Mouse (Mus musculus): Measurements from ENCODE around the gene Cfap61. TPM values are rescaled to one million over a fixed set of nuclear protein-coding genes. Genes with fewer than 3 reads are reported as not detected.

Cfap61 gene
- polyA plus RNA-seq, 1 experiment: not detected

- H3K4me3 ChIP-seq (ENCODE audit: low read depth, low read length): no peak overlapping the region
- H3K4me1 ChIP-seq (ENCODE audit: control insufficient read depth, insufficient read depth, insufficient read length, low read length): no peaks in the 10 kb centered on the region
- WGBS: 52% methylated on average over 7 of the region's 7 CpGs
- H3K27me3 ChIP-seq (ENCODE audit: control insufficient read depth, insufficient read depth, low read length): no peaks in the 10 kb centered on the region
- TF ChIP-seq POLR2A (IDR thresholded peaks at IDR 0.05; ENCODE audit: low read depth, low read length) (no peak), CTCF (IDR thresholded peaks at IDR 0.05; ENCODE audit: extremely low read depth, insufficient read length, insufficient replicate concordance, low read depth, low read length) (no peak)
- no peak overlapping the region for H3K27ac ChIP-seq (ENCODE audit: insufficient read depth, low read depth, low read length)
- no peaks in the 10 kb centered on the region for H3K36me3 ChIP-seq (ENCODE audit: control insufficient read depth, insufficient read depth, low read length)
Measured at GRCm38 (mm10) chr2:146197947-146198346, 263.4 kb downstream of the Cfap61 start.

GRCm38 (mm10) chr2:146210968-146211367, 276.4 kb downstream of the Cfap61 start:
- Histone ChIP-seq H3K4me3 (ENCODE audit: low read depth, low read length) (no peak overlapping the region), H3K27ac (ENCODE audit: insufficient read depth, low read depth, low read length) (no peak overlapping the region), H3K27me3 (ENCODE audit: control insufficient read depth, insufficient read depth, low read length) (peaks cover 5% of the 10 kb centered on the region), H3K4me1 (ENCODE audit: control insufficient read depth, insufficient read depth, insufficient read length, low read length) (no peaks in the 10 kb centered on the region), H3K36me3 (ENCODE audit: control insufficient read depth, insufficient read depth, low read length) (no peaks in the 10 kb centered on the region)
- WGBS: 58% methylated on average over 4 of the region's 4 CpGs
- TF ChIP-seq CTCF (IDR thresholded peaks at IDR 0.05; ENCODE audit: extremely low read depth, insufficient read length, insufficient replicate concordance, low read depth, low read length) (no peak), POLR2A (IDR thresholded peaks at IDR 0.05; ENCODE audit: low read depth, low read length) (no peak)

GRCm38 (mm10) chr2:146214715-146215114, 280.1 kb downstream of the Cfap61 start:
- TF ChIP-seq CTCF (IDR thresholded peaks at IDR 0.05; ENCODE audit: extremely low read depth, insufficient read length, insufficient replicate concordance, low read depth, low read length) (peak; percentile 79; the same call in 1 of the 2 replicates), POLR2A (IDR thresholded peaks at IDR 0.05; ENCODE audit: low read depth, low read length) (no peak)
- no peak overlapping the region for H3K27ac ChIP-seq (ENCODE audit: insufficient read depth, low read depth, low read length)
- H3K27me3 ChIP-seq (ENCODE audit: control insufficient read depth, insufficient read depth, low read length): peaks cover 32% of the 10 kb centered on the region
- H3K4me3 ChIP-seq (ENCODE audit: low read depth, low read length): no peak overlapping the region
- 4% methylated on average over 9 of the region's 9 CpGs for WGBS
- H3K4me1 ChIP-seq (ENCODE audit: control insufficient read depth, insufficient read depth, insufficient read length, low read length): no peaks in the 10 kb centered on the region
- H3K36me3 ChIP-seq (ENCODE audit: control insufficient read depth, insufficient read depth, low read length): no peaks in the 10 kb centered on the region

- Histone ChIP-seq H3K4me1 (ENCODE audit: control insufficient read depth, insufficient read depth, insufficient read length, low read length) (peaks cover 3% of the 10 kb centered on the region; the same call in 1 of the 2 replicates), H3K27ac (ENCODE audit: insufficient read depth, low read depth, low read length) (no peak overlapping the region), H3K27me3 (ENCODE audit: control insufficient read depth, insufficient read depth, low read length) (peaks cover 43% of the 10 kb centered on the region), H3K36me3 (ENCODE audit: control insufficient read depth, insufficient read depth, low read length) (no peaks in the 10 kb centered on the region), H3K4me3 (ENCODE audit: low read depth, low read length) (no peak overlapping the region)
- TF ChIP-seq CTCF (IDR thresholded peaks at IDR 0.05; ENCODE audit: extremely low read depth, insufficient read length, insufficient replicate concordance, low read depth, low read length): no peak
- TF ChIP-seq POLR2A (IDR thresholded peaks at IDR 0.05; ENCODE audit: low read depth, low read length): no peak
- WGBS: 35% methylated on average over 14 of the region's 14 CpGs
Measured at GRCm38 (mm10) chr2:146216111-146217064, 281.8 kb downstream of the Cfap61 start.

GRCm38 (mm10) chr2:146217227-146217980, 282.8 kb downstream of the Cfap61 start:
- H3K36me3 ChIP-seq (ENCODE audit: control insufficient read depth, insufficient read depth, low read length): no peaks in the 10 kb centered on the region
- peaks cover 53% of the 10 kb centered on the region for H3K27me3 ChIP-seq (ENCODE audit: control insufficient read depth, insufficient read depth, low read length)
- TF ChIP-seq CTCF (IDR thresholded peaks at IDR 0.05; ENCODE audit: extremely low read depth, insufficient read length, insufficient replicate concordance, low read depth, low read length): no peak
- no peak for TF ChIP-seq POLR2A (IDR thresholded peaks at IDR 0.05; ENCODE audit: low read depth, low read length)

GRCm38 (mm10) chr2:146218161-146218691, 283.6 kb downstream of the Cfap61 start:
- H3K27me3 ChIP-seq (ENCODE audit: control insufficient read depth, insufficient read depth, low read length): peaks cover 62% of the 10 kb centered on the region
- peaks cover 15% of the 10 kb centered on the region for H3K4me1 ChIP-seq (ENCODE audit: control insufficient read depth, insufficient read depth, insufficient read length, low read length)
- TF ChIP-seq CTCF (IDR thresholded peaks at IDR 0.05; ENCODE audit: extremely low read depth, insufficient read length, insufficient replicate concordance, low read depth, low read length) (no peak), POLR2A (IDR thresholded peaks at IDR 0.05; ENCODE audit: low read depth, low read length) (no peak)
- no peak overlapping the region for H3K27ac ChIP-seq (ENCODE audit: insufficient read depth, low read depth, low read length)
- 3% methylated on average over 40 of the region's 40 CpGs for whole genome bisulfite sequencing
- no peaks in the 10 kb centered on the region for H3K36me3 ChIP-seq (ENCODE audit: control insufficient read depth, insufficient read depth, low read length)
- H3K4me3 ChIP-seq (ENCODE audit: low read depth, low read length): no peak overlapping the region

More at GRCm38 (mm10) chr2:146217227-146217980, 282.8 kb downstream of the Cfap61 start:
- 3% methylated on average over 16 of the region's 16 CpGs for WGBS
- Histone ChIP-seq H3K4me3 (ENCODE audit: low read depth, low read length) (no peak overlapping the region), H3K4me1 (ENCODE audit: control insufficient read depth, insufficient read depth, insufficient read length, low read length) (peaks cover 10% of the 10 kb centered on the region), H3K27ac (ENCODE audit: insufficient read depth, low read depth, low read length) (no peak overlapping the region)
